10 mouse cellular contexts compared by ENCODE assay signal in genomic region chr11:96309288-96309687, GRCm38 (mm10). TPM values are rescaled to one million over a fixed set of nuclear protein-coding genes. Genes with fewer than 3 reads are reported as not detected.
DNase-seq lines count a peak whose midpoint lies in the region; ATAC-seq and TF ChIP-seq lines count a peak whose summit lies in the region.
"Had no signal": no experiment of that assay in that cellular context is flagged by ENCODE, and none has a peak within 500 bp of the region (broad histone marks: within the 10 kb centered on the region; RNA-seq: fewer than 3 reads in every experiment).

No protein-coding gene starts in this region.

- ATAC-seq in liver, postnatal 0 days: no peak
- ATAC-seq in kidney, embryonic 14.5 days (ENCODE audit: low FRiP score, low TSS enrichment): peak; percentile 17; the same call in 1 of the 2 replicates
- peak; percentile 79 for ATAC-seq in lung, embryonic 16.5 days (ENCODE audit: low read depth)
- no peak for ATAC-seq in stomach, embryonic 15.5 days (ENCODE audit: insufficient read depth, low FRiP score, low read depth)
- ATAC-seq: forebrain, embryonic 14.5 days had no signal

- H3K79me2 ChIP-seq in liver, adult 2 months (ENCODE audit: control insufficient read depth, insufficient read depth, low read length): no peaks in the 10 kb centered on the region

- 0 out of 2 replicates have a peak, but pooled peaks cover 5% of the 10 kb centered on the region for H3K4me1 ChIP-seq in liver, adult 2 months (ENCODE audit: control insufficient read depth, insufficient read depth, low read length)
- H3K4me1 ChIP-seq in liver, postnatal 0 days (ENCODE audit: insufficient read depth): peaks cover 8% of the 10 kb centered on the region
- H3K4me1 ChIP-seq in kidney, embryonic 14.5 days (ENCODE audit: control insufficient read depth, insufficient read depth, low read length): peaks cover 45% of the 10 kb centered on the region
- peaks cover 7% of the 10 kb centered on the region; the same call in 1 of the 2 replicates for H3K4me1 ChIP-seq in lung, embryonic 16.5 days (replicated peaks; ENCODE audit: control insufficient read depth, insufficient read depth, low read length)
- peaks cover 17% of the 10 kb centered on the region; the same call in 1 of the 2 replicates for H3K4me1 ChIP-seq in stomach, embryonic 15.5 days

- 25% methylated on average over 4 of the region's 4 CpGs for WGBS in liver, adult 2 months
- WGBS in liver, postnatal 0 days (ENCODE audit: insufficient replicate concordance): 24% methylated on average over 4 of the region's 4 CpGs
- WGBS in kidney, embryonic 14.5 days: 2% methylated on average over 4 of the region's 4 CpGs
- WGBS in lung, embryonic 16.5 days: 10% methylated on average over 4 of the region's 4 CpGs
- 23% methylated on average over 4 of the region's 4 CpGs for WGBS in stomach, embryonic 15.5 days

- no peak for DNase-seq in liver, adult 2 months (ENCODE audit: extremely low read depth, low read depth, low spot score)
- no peak for DNase-seq in liver, postnatal 0 days
- no peak for DNase-seq in thymus, postnatal 0 days (ENCODE audit: low spot score)
- DNase-seq in layer of hippocampus, postnatal 10 days (ENCODE audit: low spot score in 2 of 2): no peak
- no peak for DNase-seq in ovary, postnatal 10 days (ENCODE audit: low spot score)

- peak overlapping the region; percentile 84 for H3K27ac ChIP-seq in liver, adult 2 months (replicated peaks; ENCODE audit: insufficient read depth, low read depth, low read length)
- no peak overlapping the region for H3K27ac ChIP-seq in liver, postnatal 0 days (ENCODE audit: low read depth)
- H3K27ac ChIP-seq in kidney, embryonic 14.5 days (ENCODE audit: low read depth, low read length): peak overlapping the region; percentile 100
- peak overlapping the region; percentile 95 for H3K27ac ChIP-seq in lung, embryonic 16.5 days (ENCODE audit: low read length)
- peak overlapping the region; percentile 82 for H3K27ac ChIP-seq in stomach, embryonic 15.5 days

- TF ChIP-seq POLR2A in liver, adult 2 months (IDR thresholded peaks at IDR 0.05; ENCODE audit: extremely low read depth, insufficient read depth, low read length): no peak

- no peaks in the 10 kb centered on the region for H3K27me3 ChIP-seq in liver, adult 2 months (ENCODE audit: control insufficient read depth, insufficient read depth, low read length)
- H3K27me3 ChIP-seq in liver, postnatal 0 days (ENCODE audit: insufficient read depth, low read length): peaks cover 94% of the 10 kb centered on the region
- no peaks in the 10 kb centered on the region for H3K27me3 ChIP-seq in kidney, embryonic 14.5 days (ENCODE audit: control insufficient read depth, insufficient read depth, low read length)
- H3K27me3 ChIP-seq in lung, embryonic 16.5 days (ENCODE audit: control insufficient read depth, insufficient read depth, low read depth, low read length): peaks cover 47% of the 10 kb centered on the region
- H3K27me3 ChIP-seq in stomach, embryonic 15.5 days (replicated peaks): peaks cover 44% of the 10 kb centered on the region

- no peak for TF ChIP-seq EP300 in liver, postnatal 0 days (IDR thresholded peaks at IDR 0.05; ENCODE audit: low read depth)

- no peak for TF ChIP-seq CTCF in liver, adult 2 months (IDR thresholded peaks at IDR 0.05; ENCODE audit: low read depth, low read length)
- no peak for TF ChIP-seq CTCF in liver, postnatal 0 days (IDR thresholded peaks at IDR 0.05; ENCODE audit: low read depth)

- no peak overlapping the region for H3K4me2 ChIP-seq in liver, postnatal 0 days (ENCODE audit: low read depth, low read length)
- H3K4me2 ChIP-seq in kidney, embryonic 14.5 days (replicated peaks; ENCODE audit: low read depth, low read length): peak overlapping the region; percentile 95
- peak overlapping the region; percentile 79 for H3K4me2 ChIP-seq in lung, embryonic 16.5 days (ENCODE audit: low read depth, low read length)
- H3K4me2 ChIP-seq in stomach, embryonic 15.5 days: peak overlapping the region; percentile 62

- H3K4me3 ChIP-seq in liver, adult 2 months (ENCODE audit: insufficient read depth, low read depth, low read length): no peak overlapping the region
- H3K4me3 ChIP-seq in liver, postnatal 0 days (ENCODE audit: low read depth, low read length): no peak overlapping the region
- H3K4me3 ChIP-seq in kidney, embryonic 14.5 days (ENCODE audit: low read length): peak overlapping the region; percentile 53
- peak overlapping the region; percentile 58 for H3K4me3 ChIP-seq in lung, embryonic 16.5 days (ENCODE audit: low read length)
- peak overlapping the region; percentile 41 for H3K4me3 ChIP-seq in stomach, embryonic 15.5 days (replicated peaks)

- H3K9ac ChIP-seq in liver, adult 2 months (ENCODE audit: low read depth, low read length): no peak overlapping the region
- no peak overlapping the region for H3K9ac ChIP-seq in liver, postnatal 0 days (replicated peaks)
- H3K9ac ChIP-seq in kidney, embryonic 14.5 days (ENCODE audit: low read depth, low read length): peak overlapping the region; percentile 99
- H3K9ac ChIP-seq in lung, embryonic 16.5 days (ENCODE audit: low read length): peak overlapping the region; percentile 76
- 0 out of 2 replicates have a peak overlapping the region, but pooled peaks have one; percentile 3 for H3K9ac ChIP-seq in stomach, embryonic 15.5 days

- no peaks in the 10 kb centered on the region for H3K9me3 ChIP-seq in liver, postnatal 0 days (ENCODE audit: low read length)
- no peaks in the 10 kb centered on the region for H3K9me3 ChIP-seq in kidney, embryonic 14.5 days (ENCODE audit: control insufficient read depth, low read length)
- no peaks in the 10 kb centered on the region for H3K9me3 ChIP-seq in lung, embryonic 16.5 days (ENCODE audit: control insufficient read depth, low read length)
- no peaks in the 10 kb centered on the region for H3K9me3 ChIP-seq in stomach, embryonic 15.5 days

- no peaks in the 10 kb centered on the region for H3K36me3 ChIP-seq in liver, adult 2 months (ENCODE audit: control insufficient read depth, insufficient read depth, low read length)
- H3K36me3 ChIP-seq in liver, postnatal 0 days (replicated peaks; ENCODE audit: insufficient read depth, low read length): no peaks in the 10 kb centered on the region
- H3K36me3 ChIP-seq in kidney, embryonic 14.5 days (ENCODE audit: control insufficient read depth, insufficient read depth, low read length): peaks cover 15% of the 10 kb centered on the region
- no peaks in the 10 kb centered on the region for H3K36me3 ChIP-seq in lung, embryonic 16.5 days (ENCODE audit: control insufficient read depth, insufficient read depth, low read length)
- no peaks in the 10 kb centered on the region for H3K36me3 ChIP-seq in stomach, embryonic 15.5 days

RNA-seq across cellular contexts. Expression of gene Hoxb5, which starts 6.2 kb away (rescaled TPM):
- 0.09 and 0.20 TPM in 2 replicates for total RNA-seq in liver, adult 2 months (2014; rRNA removed)
- polyA plus RNA-seq in liver, adult 2 months (2012; rRNA removed): 0.35 and 0.40 TPM in 2 replicates
- 0.75 and 0.91 TPM in 2 replicates for polyA plus RNA-seq in liver, postnatal 0 days (2015; fragmentation: Nextera tagmentation; extraction: Ambion mirVana)
- polyA plus RNA-seq in kidney, embryonic 14.5 days (2014; fragmentation: Nextera tagmentation; extraction: Ambion mirVana): 22.1 and 24.3 TPM in 2 replicates
- 39.2 and 46.6 TPM in 2 replicates for polyA plus RNA-seq in lung, embryonic 16.5 days (2015; fragmentation: Nextera tagmentation; extraction: Ambion mirVana)
- polyA plus RNA-seq in stomach, embryonic 15.5 days (2015; fragmentation: Nextera tagmentation; extraction: Ambion mirVana): 17.6 and 17.9 TPM in 2 replicates
- polyA plus RNA-seq in thymus, postnatal 0 days (2015; fragmentation: Nextera tagmentation; extraction: Ambion mirVana): 0.15 and 0.16 TPM in 2 replicates
- total RNA-seq in layer of hippocampus, postnatal 10 days (2021): not detected
- polyA plus RNA-seq: forebrain, embryonic 14.5 days had no signal

RNA-seq across cellular contexts. Expression of gene Hoxb4, which starts 8.8 kb away (rescaled TPM):
- total RNA-seq in liver, adult 2 months (2014; rRNA removed): 0.37 and 0.67 TPM in 2 replicates
- polyA plus RNA-seq in liver, adult 2 months (2012; rRNA removed): 0.55 and 0.91 TPM in 2 replicates
- 0.22 and 0.27 TPM in 2 replicates for polyA plus RNA-seq in liver, postnatal 0 days (2015; fragmentation: Nextera tagmentation; extraction: Ambion mirVana)
- 4.2 and 8.6 TPM in 2 replicates for polyA plus RNA-seq in kidney, embryonic 14.5 days (2014; fragmentation: Nextera tagmentation; extraction: Ambion mirVana)
- polyA plus RNA-seq in lung, embryonic 16.5 days (2015; fragmentation: Nextera tagmentation; extraction: Ambion mirVana): 3.4 TPM in 2 replicates
- polyA plus RNA-seq in stomach, embryonic 15.5 days (2015; fragmentation: Nextera tagmentation; extraction: Ambion mirVana): 3.4 and 3.6 TPM in 2 replicates
- polyA plus RNA-seq in thymus, postnatal 0 days (2015; fragmentation: Nextera tagmentation; extraction: Ambion mirVana): 0.09 and 0.20 TPM in 2 replicates
- not detected for total RNA-seq in layer of hippocampus, postnatal 10 days (2021)
- polyA plus RNA-seq: forebrain, embryonic 14.5 days had no signal

RNA-seq across cellular contexts. Expression of gene Hoxb3, which starts 13.8 kb away (rescaled TPM):
- total RNA-seq in liver, adult 2 months (2014; rRNA removed): 0.18 and 0.47 TPM in 2 replicates
- 0.47 and 0.48 TPM in 2 replicates for polyA plus RNA-seq in liver, adult 2 months (2012; rRNA removed)
- 0.19 and 0.26 TPM in 2 replicates for polyA plus RNA-seq in liver, postnatal 0 days (2015; fragmentation: Nextera tagmentation; extraction: Ambion mirVana)
- polyA plus RNA-seq in kidney, embryonic 14.5 days (2014; fragmentation: Nextera tagmentation; extraction: Ambion mirVana): 8.2 and 8.6 TPM in 2 replicates
- polyA plus RNA-seq in lung, embryonic 16.5 days (2015; fragmentation: Nextera tagmentation; extraction: Ambion mirVana): 2.1 and 2.6 TPM in 2 replicates
- polyA plus RNA-seq in stomach, embryonic 15.5 days (2015; fragmentation: Nextera tagmentation; extraction: Ambion mirVana): 2.5 and 2.7 TPM in 2 replicates
- polyA plus RNA-seq in thymus, postnatal 0 days (2015; fragmentation: Nextera tagmentation; extraction: Ambion mirVana): 0.18 and 0.30 TPM in 2 replicates
- total RNA-seq in layer of hippocampus, postnatal 10 days (2021): not detected
- polyA plus RNA-seq: forebrain, embryonic 14.5 days had no signal

RNA-seq across cellular contexts. Expression of gene Hoxb6, which starts 17.0 kb away (rescaled TPM):
- total RNA-seq in liver, adult 2 months (2014; rRNA removed): 0.07 TPM in 1 of 2 replicates, not detected in the other
- polyA plus RNA-seq in liver, adult 2 months (2012; rRNA removed): 0.15 and 0.30 TPM in 2 replicates
- polyA plus RNA-seq in liver, postnatal 0 days (2015; fragmentation: Nextera tagmentation; extraction: Ambion mirVana): not detected in 2 replicates
- 44.1 and 53.1 TPM in 2 replicates for polyA plus RNA-seq in kidney, embryonic 14.5 days (2014; fragmentation: Nextera tagmentation; extraction: Ambion mirVana)
- polyA plus RNA-seq in lung, embryonic 16.5 days (2015; fragmentation: Nextera tagmentation; extraction: Ambion mirVana): 8.8 and 11.6 TPM in 2 replicates
- 7.5 and 10.7 TPM in 2 replicates for polyA plus RNA-seq in stomach, embryonic 15.5 days (2015; fragmentation: Nextera tagmentation; extraction: Ambion mirVana)
- 0.10 TPM in 1 of 2 replicates, not detected in the other for polyA plus RNA-seq in thymus, postnatal 0 days (2015; fragmentation: Nextera tagmentation; extraction: Ambion mirVana)
- not detected for total RNA-seq in layer of hippocampus, postnatal 10 days (2021)
- total RNA-seq: granulocyte monocyte progenitor cell, adult 5-6 weeks had no signal
- polyA plus RNA-seq: forebrain, embryonic 14.5 days had no signal

RNA-seq across cellular contexts. Expression of gene Hoxb7, which starts 22.9 kb away (rescaled TPM):
- total RNA-seq in liver, adult 2 months (2014; rRNA removed): 0.09 and 0.54 TPM in 2 replicates
- polyA plus RNA-seq in liver, adult 2 months (2012; rRNA removed): 0.06 and 0.17 TPM in 2 replicates
- polyA plus RNA-seq in liver, postnatal 0 days (2015; fragmentation: Nextera tagmentation; extraction: Ambion mirVana): 0.27 and 0.51 TPM in 2 replicates
- polyA plus RNA-seq in kidney, embryonic 14.5 days (2014; fragmentation: Nextera tagmentation; extraction: Ambion mirVana): 58.6 and 61.9 TPM in 2 replicates
- 2.2 and 3.2 TPM in 2 replicates for polyA plus RNA-seq in lung, embryonic 16.5 days (2015; fragmentation: Nextera tagmentation; extraction: Ambion mirVana)
- polyA plus RNA-seq in stomach, embryonic 15.5 days (2015; fragmentation: Nextera tagmentation; extraction: Ambion mirVana): 7.0 and 9.1 TPM in 2 replicates
- polyA plus RNA-seq in thymus, postnatal 0 days (2015; fragmentation: Nextera tagmentation; extraction: Ambion mirVana): 0.19 TPM in 1 of 2 replicates, not detected in the other
- total RNA-seq in layer of hippocampus, postnatal 10 days (2021): not detected
- total RNA-seq: granulocyte monocyte progenitor cell, adult 5-6 weeks had no signal
- polyA plus RNA-seq: forebrain, embryonic 14.5 days had no signal

Comparison
In these comparisons a context has a peak if more than half of its experiments do, and no peak if none do; other contexts are left out.
1. H3K4me3 ChIP-seq: peak in kidney, embryonic 14.5 days (single experiment), lung, embryonic 16.5 days (single experiment) and stomach, embryonic 15.5 days (single experiment); none in liver, adult 2 months (single experiment) and liver, postnatal 0 days (single experiment).
2. H3K9ac ChIP-seq: peak in kidney, embryonic 14.5 days (single experiment), lung, embryonic 16.5 days (single experiment) and stomach, embryonic 15.5 days (single experiment); none in liver, adult 2 months (single experiment) and liver, postnatal 0 days (single experiment).
3. ATAC-seq: peak in kidney, embryonic 14.5 days (single experiment) and lung, embryonic 16.5 days (single experiment); none in liver, postnatal 0 days (single experiment) and stomach, embryonic 15.5 days (single experiment).